Mouse (Mus musculus) liver, adult 2 months (tissue): ENCODE measurements around the gene Glis2.

Source experiments
- CTCF ChIP-seq: fragments of 200-500 bp; IDR thresholded peaks from 2 replicates; pipeline ENCODE4 v1.5.1; 2011; ENCODE audit warnings: low read depth, low read length, control low read depth
- POLR2A ChIP-seq: fragments of 200-500 bp; IDR thresholded peaks from 2 replicates; pipeline ENCODE4 v1.6.1; 2011; ENCODE audit warnings: low read length, control low read depth; ENCODE audit not compliant: insufficient read depth; ENCODE audit errors: extremely low read depth

GRCm38 (mm10) chr16:4654706-4655105, 60.2 kb downstream of the Glis2 start:
- peak; percentile 61 for TF ChIP-seq CTCF
- TF ChIP-seq POLR2A = no peak
